Mouse (Mus musculus) C2C12 (cell line): ENCODE measurements around the gene Sf3b4. TPM values are rescaled to one million over a fixed set of nuclear protein-coding genes. Genes with fewer than 3 reads are reported as not detected.
"Not testable (repeated sequence)": the region's sequence is repeated elsewhere in the genome, so short reads cannot be mapped to it uniquely, and the experiment has no call there.

Source experiments
- H3K27me3 ChIP-seq: one replicate; pipeline ENCODE4 v1.6.1; 2011; ENCODE audit not compliant: control insufficient read depth, insufficient read depth, insufficient read length
- H3K36me3 ChIP-seq: one replicate; pipeline ENCODE4 v1.6.1; 2011; ENCODE audit not compliant: control insufficient read depth, insufficient read depth
- H3K4me3 ChIP-seq: one replicate; pipeline ENCODE4 v1.5.1; 2011; ENCODE audit warnings: mild to moderate bottlenecking, control low read depth; ENCODE audit not compliant: poor library complexity, insufficient read depth, severe bottlenecking
- H3K79me2 ChIP-seq: one replicate; pipeline ENCODE4 v1.6.1; 2011; ENCODE audit not compliant: control insufficient read depth, insufficient read depth
- H3K79me3 ChIP-seq: one replicate; pipeline ENCODE4 v1.6.1; 2011; ENCODE audit warnings: low read depth, control low read depth
- H3ac ChIP-seq: one replicate; pipeline ENCODE3; 2011; ENCODE audit warnings: low read depth; ENCODE audit not compliant: control insufficient read depth, insufficient read length
- CEBPB ChIP-seq: IDR thresholded peaks from one replicate; pipeline ENCODE4 v1.6.1; 2011; ENCODE audit warnings: low read depth, mild to moderate bottlenecking, control low read depth, moderate library complexity
- CTCF ChIP-seq: IDR thresholded peaks from one replicate; pipeline ENCODE4 v1.5.1; 2011; ENCODE audit not compliant: control insufficient read depth, insufficient read depth, insufficient read length
- FOSL1 ChIP-seq: IDR thresholded peaks from one replicate; pipeline ENCODE4 v1.8.0; 2011; ENCODE audit warnings: mild to moderate bottlenecking, low read length; ENCODE audit not compliant: poor library complexity, insufficient read depth, severe bottlenecking
- MAX ChIP-seq: IDR thresholded peaks from one replicate; pipeline ENCODE4 v1.6.1; 2011; ENCODE audit warnings: mild to moderate bottlenecking, control low read depth
- MYOD1 ChIP-seq: IDR thresholded peaks from one replicate; pipeline ENCODE4 v1.6.1; 2011; ENCODE audit warnings: low read depth; ENCODE audit not compliant: control insufficient read depth, insufficient read length
- MYOG ChIP-seq: IDR thresholded peaks from one replicate; pipeline ENCODE4 v1.6.1; 2011; ENCODE audit not compliant: control insufficient read depth, insufficient read length; ENCODE audit errors: extremely low read depth
- USF1 ChIP-seq: IDR thresholded peaks from one replicate; pipeline ENCODE4 v1.6.1; 2011; ENCODE audit warnings: low read depth, mild to moderate bottlenecking, control low read depth, moderate library complexity
- polyA plus RNA-seq: library from polyadenylated mRNA; unstranded; fragments of >200 nt; fragmentation: generic; extraction: Trizol; gene quantifications from one replicate; pipeline ENCODE4 v1.2.1, GENCODE M21; 2012; ENCODE audit warnings: missing spikeins

The Sf3b4 gene
- polyA plus RNA-seq, 1 experiment, result 136 TPM

DNA sequence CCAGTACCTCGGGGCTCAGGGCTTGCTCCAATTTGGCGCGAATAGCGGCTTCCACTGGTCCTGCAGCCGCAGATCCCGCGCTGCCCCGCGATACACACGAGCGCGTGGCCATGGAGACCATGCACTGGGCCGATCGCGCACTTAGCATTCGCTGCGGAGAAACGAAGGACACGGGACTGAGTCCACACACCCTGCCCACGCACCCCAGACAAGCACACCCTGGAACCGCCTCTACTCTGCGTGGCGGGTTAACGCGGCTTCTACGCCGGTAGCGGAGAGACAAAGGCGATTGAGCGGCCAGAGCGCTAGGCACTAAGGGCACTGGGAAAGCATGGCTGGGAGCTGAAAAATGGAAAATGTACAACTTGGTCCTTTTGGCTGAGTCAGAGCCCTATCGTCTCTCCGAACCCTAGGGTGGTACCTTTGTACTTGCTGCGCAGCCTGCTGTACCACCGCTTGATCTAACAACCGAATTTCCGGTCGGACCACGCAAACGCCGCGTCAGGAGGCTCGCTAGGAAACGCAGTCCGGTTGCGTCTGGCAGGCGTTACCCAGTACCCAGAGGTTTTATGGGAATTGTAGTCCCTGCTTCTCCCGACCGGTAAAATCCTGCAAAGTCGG is 25.1 kb downstream of the Sf3b4 start:
- Histone ChIP-seq H3ac (peak overlapping the region; percentile 97), H3K36me3 (no peaks in the 10 kb centered on the region), H3K79me3 (no peaks in the 10 kb centered on the region), H3K79me2 (peaks cover 7% of the 10 kb centered on the region), H3K4me3 (peak overlapping the region; percentile 47), H3K27me3 (no peaks in the 10 kb centered on the region)
- no peak for TF ChIP-seq CEBPB
- no peak for TF ChIP-seq USF1
- TF ChIP-seq FOSL1, result no peak
- no peak for TF ChIP-seq CTCF
- TF ChIP-seq MAX, result peak; percentile 85
- no peak for TF ChIP-seq MYOG

DNA sequence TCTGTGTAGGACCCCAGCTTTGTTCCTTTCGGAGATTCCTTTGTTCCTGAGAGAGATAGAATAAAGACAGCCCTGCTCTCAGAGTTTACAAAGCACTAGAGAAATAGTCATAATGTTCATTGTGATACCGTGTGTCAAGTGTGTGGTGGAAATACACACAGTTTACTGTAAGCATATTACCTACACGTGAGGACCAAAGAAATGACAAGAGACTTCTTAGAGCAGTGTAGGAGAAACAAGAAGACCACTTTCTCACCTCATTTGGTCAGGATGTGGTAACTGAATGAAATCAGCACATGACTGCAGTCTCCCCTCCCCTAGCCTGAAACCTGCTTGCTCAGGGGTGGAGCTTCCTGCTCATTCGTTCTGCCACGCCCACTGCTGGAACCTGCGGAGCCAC is 26.0 kb downstream of the Sf3b4 start:
- H3K36me3 ChIP-seq, result no peaks in the 10 kb centered on the region
- peaks cover 7% of the 10 kb centered on the region for H3K79me2 ChIP-seq
- no peak overlapping the region for H3ac ChIP-seq
- no peaks in the 10 kb centered on the region for H3K27me3 ChIP-seq
- no peak overlapping the region for H3K4me3 ChIP-seq
- no peaks in the 10 kb centered on the region for H3K79me3 ChIP-seq
- TF ChIP-seq USF1 (no peak), CTCF (no peak), CEBPB (no peak), FOSL1 (no peak), MYOG (no peak), MAX (no peak), MYOD1 (no peak)

DNA sequence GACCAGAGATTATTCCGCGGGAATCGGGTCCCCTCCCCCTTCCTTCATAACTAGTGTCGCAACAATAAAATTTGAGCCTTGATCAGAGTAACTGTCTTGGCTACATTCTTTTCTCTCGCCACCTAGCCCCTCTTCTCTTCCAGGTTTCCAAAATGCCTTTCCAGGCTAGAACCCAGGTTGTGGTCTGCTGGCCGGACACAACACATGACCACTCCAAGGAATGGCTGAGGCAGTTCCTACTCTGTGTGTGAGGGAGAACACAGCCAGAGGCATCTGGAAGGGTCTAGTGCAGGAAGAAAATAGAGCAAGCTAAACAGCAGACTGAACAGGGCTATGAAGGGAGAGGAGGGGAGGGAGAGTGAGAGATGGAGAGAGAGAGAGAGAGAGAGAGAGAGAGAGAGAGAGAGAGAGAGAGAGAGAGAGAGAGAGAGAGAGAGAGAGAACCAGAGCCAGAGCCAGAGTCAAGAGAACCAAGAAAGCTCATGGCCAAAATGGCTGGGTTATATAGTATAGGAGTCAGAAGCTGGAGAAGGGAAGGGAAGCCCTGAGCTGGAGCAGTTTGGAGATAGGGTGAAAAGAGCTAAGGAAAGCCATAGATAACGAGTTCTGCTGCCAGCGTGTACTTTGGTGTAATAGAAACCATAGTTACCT is 26.6 kb downstream of the Sf3b4 start:
- not testable (repeated sequence) for H3K4me3 ChIP-seq, H3K36me3 ChIP-seq, H3K79me3 ChIP-seq, H3ac ChIP-seq, H3K27me3 ChIP-seq, H3K79me2 ChIP-seq

DNA sequence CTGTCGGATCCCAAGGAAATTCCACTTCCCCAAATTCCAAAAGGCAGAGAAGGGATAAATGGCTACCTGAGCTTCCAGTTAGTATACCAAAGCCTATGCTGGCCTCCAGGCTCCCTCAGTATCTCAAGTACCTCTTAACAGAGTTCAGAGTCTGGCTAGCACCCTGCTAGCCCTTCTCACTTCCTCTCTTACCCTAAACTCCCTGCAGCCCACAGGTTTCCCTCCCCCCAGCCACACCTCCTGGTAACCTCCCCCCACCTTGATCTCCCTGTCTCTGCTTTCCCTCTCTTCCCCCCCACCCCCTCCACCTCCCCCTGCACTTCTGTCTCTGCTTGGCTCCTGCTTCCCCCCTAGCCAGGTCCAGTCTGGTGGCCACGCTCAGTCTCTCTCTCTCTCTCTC is 27.6 kb downstream of the Sf3b4 start:
- no peaks in the 10 kb centered on the region for H3K79me3 ChIP-seq
- no peak overlapping the region for H3ac ChIP-seq
- H3K36me3 ChIP-seq, result no peaks in the 10 kb centered on the region
- no peaks in the 10 kb centered on the region for H3K27me3 ChIP-seq
- H3K79me2 ChIP-seq, result peaks cover 7% of the 10 kb centered on the region
- no peak overlapping the region for H3K4me3 ChIP-seq
- no peak for TF ChIP-seq MYOD1
- no peak for TF ChIP-seq USF1
- TF ChIP-seq MYOG, result no peak
- TF ChIP-seq CTCF, result no peak
- no peak for TF ChIP-seq FOSL1
- no peak for TF ChIP-seq MAX
- no peak for TF ChIP-seq CEBPB

DNA sequence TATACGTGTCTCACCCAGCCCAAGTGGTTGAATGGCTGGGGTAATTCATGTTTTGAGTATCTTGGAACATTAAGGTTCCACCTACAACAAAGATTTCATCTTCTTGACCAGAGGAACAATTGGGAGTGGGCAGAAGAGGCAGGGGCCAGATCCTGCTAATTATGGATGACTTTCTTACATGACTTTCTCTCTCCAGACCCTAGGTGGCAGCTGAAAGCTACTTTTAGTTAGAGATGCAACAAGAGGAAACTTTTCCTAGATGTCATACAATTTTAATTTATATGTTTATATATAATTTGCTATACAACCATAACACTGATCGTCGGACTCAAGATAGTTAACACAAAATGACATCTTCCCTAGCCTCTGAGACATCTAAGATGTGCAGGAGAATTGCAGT is 35.7 kb downstream of the Sf3b4 start:
- peaks cover 4% of the 10 kb centered on the region for H3K27me3 ChIP-seq
- H3ac ChIP-seq, result no peak overlapping the region
- H3K79me3 ChIP-seq, result no peaks in the 10 kb centered on the region
- no peaks in the 10 kb centered on the region for H3K79me2 ChIP-seq
- H3K4me3 ChIP-seq, result no peak overlapping the region
- H3K36me3 ChIP-seq, result no peaks in the 10 kb centered on the region
- TF ChIP-seq MAX (no peak), MYOG (no peak), MYOD1 (no peak)

DNA sequence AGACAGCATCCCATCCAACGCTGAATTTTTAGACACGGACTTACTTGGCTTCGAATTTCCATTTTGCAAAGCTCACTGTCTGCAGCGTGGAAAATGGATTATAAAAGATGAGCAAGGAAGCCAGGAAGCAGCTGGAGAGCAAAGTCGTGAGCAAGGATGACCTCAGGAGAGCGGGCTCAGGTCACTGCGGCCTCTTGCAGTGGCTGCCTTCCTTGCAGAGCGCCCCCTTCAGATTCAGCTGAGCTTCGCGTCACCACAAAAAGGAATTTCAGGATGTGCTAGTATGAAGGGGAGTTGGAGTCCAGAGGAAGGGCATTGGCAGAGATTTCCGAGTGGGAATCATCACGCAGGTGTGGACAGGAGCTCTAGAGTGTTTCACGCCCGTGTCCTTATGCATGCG is 37.1 kb downstream of the Sf3b4 start:
- H3ac ChIP-seq, result no peak overlapping the region
- H3K79me2 ChIP-seq, result no peaks in the 10 kb centered on the region
- no peaks in the 10 kb centered on the region for H3K36me3 ChIP-seq
- no peaks in the 10 kb centered on the region for H3K79me3 ChIP-seq
- no peak for TF ChIP-seq MYOG
- TF ChIP-seq MYOD1, result no peak
- no peak for TF ChIP-seq CEBPB
- TF ChIP-seq CTCF, result no peak
- no peak for TF ChIP-seq USF1
- TF ChIP-seq MAX, result no peak
- TF ChIP-seq FOSL1, result no peak
- no peak overlapping the region for H3K4me3 ChIP-seq
- H3K27me3 ChIP-seq, result peaks cover 4% of the 10 kb centered on the region
